Mouse (Mus musculus) liver, adult 2 months (tissue): ENCODE data around the gene Vasn.

ENCODE experiments used
- CTCF ChIP-seq: fragments of 200-500 bp; IDR thresholded peaks from 2 replicates; pipeline ENCODE4 v1.5.1; 2011; ENCODE audit warnings: low read depth, low read length, control low read depth
- POLR2A ChIP-seq: fragments of 200-500 bp; IDR thresholded peaks from 2 replicates; pipeline ENCODE4 v1.6.1; 2011; ENCODE audit warnings: low read length, control low read depth; ENCODE audit not compliant: insufficient read depth; ENCODE audit errors: extremely low read depth

DNA sequence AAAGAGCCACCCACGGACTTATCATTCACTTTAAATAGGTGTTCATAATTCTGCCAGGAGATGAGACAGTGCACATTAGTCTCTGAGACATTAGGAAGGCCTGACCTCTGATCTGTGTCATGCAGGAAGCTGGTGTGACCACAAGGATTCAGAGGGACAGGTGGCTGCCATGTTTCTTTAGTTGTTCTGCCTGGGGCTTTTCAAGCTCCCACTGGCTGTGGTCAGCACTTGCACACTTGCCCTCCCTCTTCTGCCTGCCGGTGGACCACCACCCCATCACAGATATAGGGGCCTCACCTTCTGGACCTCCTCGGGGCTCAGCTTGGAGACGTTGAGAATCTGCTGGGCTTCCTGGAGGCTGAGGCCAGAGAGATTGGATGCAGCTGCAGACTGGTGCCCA, 22.9 kb upstream of the Vasn start:
- TF ChIP-seq CTCF (no peak), POLR2A (no peak)
